Mouse (Mus musculus): ENCODE data around the gene Fam178b.

The Fam178b gene

GRCm38 (mm10) chr1:36563197-36563596 lies 119.8 kb downstream of the Fam178b start:
- DNase-seq (ENCODE audit: low read depth): no peak

DNA sequence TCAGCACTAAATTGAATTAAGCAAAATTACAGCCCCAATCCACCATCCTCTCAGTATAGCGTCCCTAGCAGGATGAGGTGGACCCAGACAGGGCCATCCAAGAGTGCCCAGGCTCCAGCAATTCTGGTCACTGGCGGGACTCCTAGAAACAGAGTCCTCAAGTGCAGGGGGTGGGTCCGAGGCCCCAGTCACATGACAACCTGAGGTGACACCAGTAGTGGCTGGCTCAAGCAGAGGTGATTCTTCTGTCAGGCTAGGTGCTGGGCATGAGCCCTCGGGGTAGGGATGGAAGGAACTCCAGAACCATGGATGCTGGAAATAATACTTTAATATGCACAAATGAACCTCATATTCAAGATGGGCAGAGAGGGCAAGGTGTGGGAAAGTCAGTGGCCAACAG lies 120.6 kb downstream of the Fam178b start:
- DNase-seq (ENCODE audit: low read depth): no peak

DNA sequence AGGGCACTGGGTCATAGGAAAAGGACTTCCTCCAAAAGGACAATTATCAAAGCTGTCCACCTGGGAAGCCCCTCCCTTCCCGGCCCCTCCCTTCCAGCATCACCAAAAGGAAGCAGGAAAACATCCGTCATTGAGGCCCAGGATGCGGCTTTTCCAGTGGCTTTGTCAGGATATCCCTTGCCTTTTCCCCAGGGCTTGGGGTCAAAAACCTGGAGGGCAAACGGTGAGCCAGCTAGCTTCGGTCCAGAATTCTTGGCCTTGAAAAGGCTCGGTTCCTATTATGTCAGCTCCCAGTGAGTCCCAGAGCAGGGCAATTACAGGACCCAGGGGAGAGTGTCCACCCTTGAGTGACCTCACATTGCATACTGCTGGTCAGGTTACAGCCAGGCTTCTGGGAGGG lies 122.1 kb downstream of the Fam178b start:
- DNase-seq (ENCODE audit: low read depth): no peak

DNA sequence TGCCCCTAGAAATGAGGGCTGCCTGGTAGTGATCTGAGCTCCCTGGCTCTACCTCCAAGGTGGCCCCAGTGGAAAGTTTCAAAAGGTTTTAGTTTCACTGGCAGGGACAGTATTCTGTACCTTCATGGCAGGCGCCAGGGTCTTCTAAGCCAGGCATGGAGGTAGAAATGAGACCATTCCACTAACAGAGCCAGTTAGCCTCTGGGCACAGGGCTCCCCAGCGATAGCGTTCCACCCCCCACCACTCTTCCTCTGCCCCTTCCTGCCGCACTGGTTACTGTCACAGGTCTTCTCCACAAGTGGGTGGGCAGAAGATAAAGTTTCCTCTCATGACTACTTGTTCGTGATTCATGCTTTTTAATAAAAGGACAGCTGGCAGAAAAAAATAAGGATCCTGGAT lies 123.1 kb downstream of the Fam178b start:
- no peak for DNase-seq (ENCODE audit: low read depth)

DNA sequence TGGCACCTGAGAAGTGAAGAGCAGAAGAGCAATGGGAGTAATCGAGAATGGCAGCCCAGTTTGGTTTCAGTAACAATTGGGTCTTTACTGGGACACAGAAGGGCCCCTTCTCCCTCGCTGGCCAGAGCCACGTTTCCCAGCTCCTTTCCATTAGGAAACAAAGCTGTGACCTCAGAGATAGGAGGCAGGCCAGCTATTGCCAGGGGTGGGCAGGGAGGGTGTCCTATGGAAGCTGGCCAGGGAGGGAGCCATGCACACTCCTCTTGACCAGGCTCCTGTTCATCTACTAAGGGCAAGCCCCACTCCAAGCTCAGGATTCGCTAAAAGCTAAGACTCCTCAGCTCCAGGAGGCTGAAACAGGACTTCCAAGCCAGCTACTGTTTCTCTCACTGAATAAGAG lies 123.7 kb downstream of the Fam178b start:
- DNase-seq (ENCODE audit: low read depth): no peak

DNA sequence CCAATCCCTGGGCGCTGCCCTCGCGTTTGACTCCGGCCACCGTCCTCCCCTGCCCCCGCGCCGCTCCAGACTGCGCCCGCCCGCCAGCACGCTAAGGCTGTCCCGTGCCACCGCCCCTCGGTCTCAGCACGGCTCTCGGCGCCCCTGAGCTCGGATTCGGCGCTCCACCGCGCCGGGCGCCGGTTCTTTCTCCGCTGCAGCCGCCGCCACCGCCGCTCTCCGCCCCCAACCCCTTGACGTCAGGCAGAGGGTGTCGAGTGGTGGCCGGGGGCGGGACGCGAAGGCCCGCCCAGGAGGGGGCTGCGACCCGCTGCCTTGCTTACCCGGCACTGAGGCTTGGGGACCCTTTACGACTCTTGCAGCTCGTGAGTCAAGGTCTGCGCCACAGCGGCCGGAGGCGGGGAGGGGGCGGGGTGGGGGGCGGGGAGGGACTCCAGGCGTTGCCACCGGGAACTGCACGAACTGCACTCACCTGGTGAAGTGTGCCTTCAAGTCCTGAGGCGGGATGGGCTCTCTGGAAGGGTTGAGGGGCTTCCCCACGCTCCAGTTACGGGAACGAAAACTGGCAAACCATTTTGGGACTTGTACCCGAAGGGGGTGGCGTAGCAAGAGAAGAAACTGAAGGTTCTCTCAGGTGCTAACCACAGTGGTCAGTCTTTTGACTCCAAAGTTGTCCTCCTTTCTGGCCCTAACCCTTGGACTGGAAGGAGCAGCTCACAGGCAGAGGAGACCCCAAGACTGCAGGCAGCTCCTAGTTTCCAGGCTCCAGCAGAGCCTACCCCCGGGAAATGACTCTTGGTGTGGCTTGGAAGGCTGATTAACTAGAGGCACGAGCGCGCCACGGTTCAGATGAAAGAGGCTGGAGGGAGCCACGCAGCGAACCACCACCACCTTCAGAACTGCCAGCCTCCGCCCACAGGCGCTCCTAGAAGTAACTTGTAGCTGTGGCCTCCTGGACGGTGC lies 124.7 kb downstream of the Fam178b start, which contains the start of gene Sema4c:
TSS of gene Sema4c (minus strand) at position 319 of the 963 bp plus-strand sequence.
- peak; percentile 78 for DNase-seq (ENCODE audit: low read depth)

DNA sequence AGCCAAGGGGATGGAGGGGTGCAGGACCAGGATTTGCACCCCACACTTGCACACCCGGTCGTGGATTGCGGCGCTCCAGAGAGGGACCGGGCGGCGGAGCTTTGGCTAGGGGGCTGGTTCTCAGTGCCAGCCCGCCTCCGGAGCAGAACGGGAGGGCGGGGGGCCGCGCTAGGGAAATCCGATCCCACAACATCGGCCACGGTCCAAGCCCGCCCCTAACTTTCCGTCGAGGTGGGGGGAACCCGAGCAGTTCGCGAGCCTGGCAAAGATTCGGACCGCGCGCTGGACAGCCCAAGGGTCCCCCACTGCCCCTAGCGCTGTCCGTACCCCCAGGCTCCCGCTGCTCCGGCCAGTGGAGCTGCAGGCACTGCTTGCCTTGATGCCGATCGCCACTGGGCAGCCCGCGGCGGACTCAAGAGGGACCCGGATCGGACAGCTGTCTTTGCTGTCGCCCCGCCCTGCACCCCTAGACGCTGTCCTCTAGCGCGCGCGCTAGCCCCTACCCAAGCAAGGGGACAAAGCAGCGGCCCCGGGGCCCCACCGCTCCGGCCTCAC lies 125.4 kb downstream of the Fam178b start:
- no peak for DNase-seq (ENCODE audit: low read depth)

DNA sequence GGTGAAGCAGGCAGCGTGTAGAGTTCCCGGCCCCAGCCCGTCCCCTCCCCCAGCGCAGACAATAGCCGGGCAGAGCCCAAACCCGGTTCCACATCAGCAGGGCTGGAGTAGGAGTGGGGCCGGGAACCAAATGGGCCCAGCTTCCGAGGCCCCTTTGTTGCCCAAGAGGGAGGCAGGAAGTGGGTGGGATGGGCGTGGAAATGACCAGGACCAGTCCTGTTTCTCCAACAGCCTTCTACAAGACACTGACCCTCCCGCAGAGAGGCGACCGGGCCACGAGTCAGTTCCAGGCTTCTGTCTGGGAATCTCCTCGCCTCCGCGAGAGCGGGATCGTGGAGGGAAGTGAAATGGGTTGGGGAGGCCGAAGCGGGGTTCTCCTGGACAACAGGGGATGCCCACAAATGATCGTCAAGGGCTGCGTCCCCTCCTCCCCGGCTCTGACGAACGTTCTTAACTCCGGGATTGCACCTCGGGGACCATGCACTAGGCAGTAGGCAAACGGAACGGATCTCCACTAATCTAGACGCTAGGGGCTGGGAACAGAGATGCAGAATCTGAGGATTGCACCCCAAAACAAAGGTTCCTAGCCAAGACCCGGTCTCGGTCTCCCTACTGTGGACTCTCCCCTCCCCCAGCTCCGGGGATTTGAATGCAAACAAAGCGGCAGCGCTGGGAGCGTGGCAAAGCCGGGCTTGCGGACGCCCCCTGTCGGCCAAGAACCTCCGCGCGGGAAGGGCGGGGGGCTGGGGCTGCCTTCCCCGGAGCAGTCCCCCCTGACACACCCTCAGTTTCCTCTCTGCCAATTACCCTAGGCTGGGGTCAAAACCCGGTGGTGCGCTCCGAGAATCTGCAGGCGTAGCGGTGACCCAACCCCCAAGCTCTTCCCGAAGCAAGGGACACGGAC lies 126.2 kb downstream of the Fam178b start:
- peak; percentile 87 for DNase-seq (ENCODE audit: low read depth)

DNA sequence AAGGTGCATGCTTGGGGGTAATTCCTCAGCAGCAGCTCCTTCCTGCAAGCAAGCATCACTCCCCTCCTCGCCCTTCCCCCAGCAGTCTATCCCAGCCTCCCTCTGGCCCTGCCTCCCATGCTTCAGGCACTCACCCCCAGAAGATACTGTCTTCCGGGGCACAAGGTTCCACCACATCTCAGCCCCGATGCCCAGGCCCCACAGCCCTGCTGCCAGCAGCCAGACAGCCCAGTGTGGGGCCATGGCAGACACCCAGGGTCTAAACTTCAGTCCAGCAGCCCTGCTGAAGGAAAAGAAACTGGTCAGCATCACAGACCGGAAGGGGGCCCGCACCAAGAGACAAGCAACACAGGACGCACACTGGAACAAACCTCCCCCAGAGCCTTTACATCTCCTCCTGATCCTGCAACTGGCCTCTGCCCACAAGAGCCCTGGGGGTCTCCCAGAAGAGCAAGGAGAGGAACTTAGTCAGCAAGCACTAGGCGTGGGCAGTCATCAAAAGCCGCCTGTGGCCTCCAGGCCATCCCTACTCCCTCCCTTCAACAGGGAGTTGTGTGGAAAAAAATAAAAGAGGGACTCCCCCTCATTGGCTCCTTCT lies 127.1 kb downstream of the Fam178b start:
- DNase-seq (ENCODE audit: low read depth): peak; percentile 25

GRCm38 (mm10) chr1:36554633-36555399 lies 128.2 kb downstream of the Fam178b start:
- no peak for DNase-seq (ENCODE audit: low read depth)

GRCm38 (mm10) chr1:36552506-36552905 lies 130.5 kb downstream of the Fam178b start:
- no peak for DNase-seq (ENCODE audit: low read depth)

GRCm38 (mm10) chr1:36551904-36552303 lies 131.1 kb downstream of the Fam178b start:
- DNase-seq (ENCODE audit: low read depth): no peak

DNA sequence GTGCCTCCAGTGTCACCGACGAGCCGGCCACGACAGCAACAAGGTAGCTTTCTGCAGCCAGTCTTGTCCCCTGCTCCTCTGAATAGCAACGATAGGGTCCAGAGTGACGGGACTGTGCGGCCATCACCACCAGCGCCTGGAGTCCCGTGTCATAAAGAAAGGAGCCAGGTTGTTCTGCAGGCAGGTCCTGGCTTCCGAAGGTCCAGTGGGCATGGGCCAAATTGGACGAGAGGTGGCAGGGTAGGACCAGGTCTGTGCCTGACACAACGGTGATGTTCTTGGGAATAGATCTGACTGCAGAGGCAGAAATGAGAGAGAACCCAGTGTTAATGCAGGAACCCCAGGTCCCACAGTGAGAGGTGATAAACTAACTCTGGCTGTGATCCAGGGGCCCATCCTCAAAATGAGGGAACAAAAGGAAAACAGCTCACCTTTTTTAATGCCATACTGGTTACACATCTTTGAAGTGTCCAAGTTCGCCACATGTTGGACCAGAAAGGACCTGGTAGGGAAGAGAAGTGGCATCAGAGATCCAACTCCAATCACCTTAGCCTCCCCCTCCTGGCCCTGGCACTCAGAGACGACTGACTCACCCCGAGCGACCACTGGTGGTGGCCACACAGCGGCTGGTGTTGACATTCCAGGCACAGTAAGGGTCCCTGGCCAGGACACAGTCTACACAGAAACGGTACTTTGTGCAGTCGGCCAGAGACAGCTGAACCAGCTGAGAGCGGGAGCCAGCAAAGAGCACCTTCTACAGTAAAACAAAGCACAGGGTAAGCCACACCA lies 132.7 kb downstream of the Fam178b start:
- DNase-seq (ENCODE audit: low read depth): no peak

DNA sequence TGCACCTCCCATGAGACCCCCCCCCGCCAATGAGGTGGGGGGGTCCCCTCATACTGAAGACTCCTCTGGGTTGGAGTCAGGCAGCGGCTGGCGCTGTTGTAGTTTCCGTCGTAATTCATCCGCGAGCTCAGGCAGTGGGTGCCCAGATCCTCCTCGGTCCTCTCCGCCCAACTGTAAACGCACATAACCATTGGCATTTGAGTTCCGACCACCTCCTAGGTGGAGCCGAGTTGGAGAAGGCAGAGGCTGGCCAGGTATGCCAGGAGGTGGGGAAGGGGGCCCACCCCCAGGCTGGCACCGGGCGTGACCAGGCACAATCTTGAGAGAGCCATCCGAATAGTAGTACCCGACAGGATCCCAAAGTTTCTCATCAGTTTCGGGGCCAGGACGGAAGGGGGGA lies 133.5 kb downstream of the Fam178b start:
- no peak for DNase-seq (ENCODE audit: low read depth)

DNA sequence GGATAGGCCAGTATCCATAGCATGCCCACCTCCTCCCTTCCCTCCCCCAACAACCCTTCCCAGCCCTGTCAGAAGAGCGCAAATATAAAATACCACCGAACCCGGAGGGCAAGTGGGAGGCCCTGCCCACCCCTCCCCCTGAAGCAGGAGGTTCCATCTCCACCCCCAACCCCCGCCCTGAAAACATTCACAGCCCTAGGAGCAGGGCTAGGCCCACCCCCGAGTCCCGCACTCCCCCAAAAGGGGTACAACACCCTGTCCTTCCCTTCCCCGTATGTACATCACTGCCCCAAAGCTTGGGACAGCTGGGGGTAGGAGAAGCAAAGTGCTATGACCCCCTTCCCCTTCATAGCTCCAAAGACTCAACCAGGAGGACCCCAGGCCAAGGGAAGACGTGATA lies 134.2 kb downstream of the Fam178b start:
- DNase-seq (ENCODE audit: low read depth): no peak

GRCm38 (mm10) chr1:36547981-36548598 lies 134.9 kb downstream of the Fam178b start:
- peak; percentile 19 for DNase-seq (ENCODE audit: low read depth)

- peak; percentile 96 for DNase-seq (ENCODE audit: low read depth)
Observed at GRCm38 (mm10) chr1:36546888-36547471, 136.0 kb downstream of the Fam178b start, which contains the start of gene Ankrd39. Gene Ankrd39, minus strand, starts transcription at chr1:36547445.

GRCm38 (mm10) chr1:36545845-36546600 lies 137.0 kb downstream of the Fam178b start:
- peak; percentile 36 for DNase-seq (ENCODE audit: low read depth)

GRCm38 (mm10) chr1:36545382-36545781 lies 137.6 kb downstream of the Fam178b start:
- DNase-seq (ENCODE audit: low read depth): no peak
